Mouse (Mus musculus) lung, postnatal 25 days (tissue): ENCODE data around the gene Rnf149.
"Not testable (repeated sequence)": the region's sequence is repeated elsewhere in the genome, so short reads cannot be mapped to it uniquely, and the experiment has no call there.

Experiments
- DNase-seq: peaks from one replicate; pipeline ENCODE4 v3.0.0; 2022; ENCODE audit warnings: low spot score

The Rnf149 gene

GRCm38 (mm10) chr1:39577253-39577705 is at the start of gene Rnf149:
Rnf149 (minus strand) TSS chr1:39577405.
- peak; percentile 95 for DNase-seq

- DNase-seq = no peak
These were observed 48.3 kb upstream of the Rnf149 start for GRCm38 (mm10) chr1:39625491-39625890.

- no peak for DNase-seq
These were observed 46.5 kb upstream of the Rnf149 start for GRCm38 (mm10) chr1:39623729-39624128.

GRCm38 (mm10) chr1:39623106-39623505 is 45.9 kb upstream of the Rnf149 start:
- DNase-seq = no peak

- no peak for DNase-seq
These were observed 41.3 kb upstream of the Rnf149 start for GRCm38 (mm10) chr1:39618524-39618923.

- no peak for DNase-seq
These were observed 38.3 kb upstream of the Rnf149 start for GRCm38 (mm10) chr1:39615526-39615925.

- DNase-seq = peak; percentile 34
These were observed 37.5 kb upstream of the Rnf149 start for GRCm38 (mm10) chr1:39614462-39615279.

GRCm38 (mm10) chr1:39613061-39613460 is 35.9 kb upstream of the Rnf149 start:
- DNase-seq = no peak

- no peak for DNase-seq
These were observed 35.3 kb upstream of the Rnf149 start for GRCm38 (mm10) chr1:39612491-39612890.

- no peak for DNase-seq
These were observed 31.3 kb upstream of the Rnf149 start for GRCm38 (mm10) chr1:39608534-39608933.

- peak; percentile 12 for DNase-seq
These were observed 25.3 kb upstream of the Rnf149 start for GRCm38 (mm10) chr1:39602477-39602876.

GRCm38 (mm10) chr1:39598726-39599125 is 21.5 kb upstream of the Rnf149 start:
- DNase-seq = no peak

- DNase-seq = not testable (repeated sequence)
These were observed 19.9 kb upstream of the Rnf149 start for GRCm38 (mm10) chr1:39597135-39597534.

GRCm38 (mm10) chr1:39593836-39594235 is 16.6 kb upstream of the Rnf149 start:
- DNase-seq = no peak

GRCm38 (mm10) chr1:39592090-39592489 is 14.9 kb upstream of the Rnf149 start:
- no peak for DNase-seq

GRCm38 (mm10) chr1:39591557-39591956 is 14.4 kb upstream of the Rnf149 start:
- DNase-seq = not testable (repeated sequence)

GRCm38 (mm10) chr1:39590193-39590592 is 13.0 kb upstream of the Rnf149 start:
- DNase-seq = no peak

- DNase-seq = no peak
These were observed 8.2 kb upstream of the Rnf149 start for GRCm38 (mm10) chr1:39585416-39585815.

- DNase-seq = no peak
These were observed 6.0 kb upstream of the Rnf149 start for GRCm38 (mm10) chr1:39583173-39583572.

- DNase-seq = no peak
These were observed 4.0 kb upstream of the Rnf149 start for GRCm38 (mm10) chr1:39581215-39581614.

GRCm38 (mm10) chr1:39579139-39579538 is 1.9 kb upstream of the Rnf149 start:
- DNase-seq = peak; percentile 46

- DNase-seq = peak; percentile 43
These were observed 1.2 kb upstream of the Rnf149 start for GRCm38 (mm10) chr1:39578446-39578845.

GRCm38 (mm10) chr1:39576431-39577243 is 568 bp downstream of the Rnf149 start:
- peak; percentile 28 for DNase-seq
